Mouse (Mus musculus) midbrain, embryonic 16.5 days (tissue): ENCODE measurements around the gene P2rx4. TPM values are rescaled to one million over a fixed set of nuclear protein-coding genes. Genes with fewer than 3 reads are reported as not detected.

Experiments
- ATAC-seq: fragments of 200-750 bp; cut with Nextera tagmentation; 2 replicates; pipeline ENCODE4 v1.8.0; 2017; ENCODE audit warnings: moderate TSS enrichment
- H3K27ac ChIP-seq: fragments of 300-500 bp; sonication (generic); 2 replicates; pipeline ENCODE4 v1.5.1; 2014; ENCODE audit warnings: mild to moderate bottlenecking, low read length, mixed read lengths
- H3K27me3 ChIP-seq: fragments of 300-500 bp; sonication (generic); 2 replicates; pipeline ENCODE4 v1.6.1; 2014; ENCODE audit warnings: low read depth, low read length, mixed read lengths; ENCODE audit not compliant: control insufficient read depth, insufficient read depth
- H3K36me3 ChIP-seq: fragments of 300-500 bp; sonication (generic); 2 replicates; pipeline ENCODE4 v1.6.1; 2014; ENCODE audit warnings: mild to moderate bottlenecking, low read length, moderate library complexity, mixed read lengths; ENCODE audit not compliant: control insufficient read depth, insufficient read depth
- H3K4me1 ChIP-seq: fragments of 300-500 bp; sonication (generic); 2 replicates; pipeline ENCODE4 v1.6.1; 2014; ENCODE audit warnings: mild to moderate bottlenecking, low read length, mixed read lengths; ENCODE audit not compliant: control insufficient read depth, insufficient read depth
- H3K4me2 ChIP-seq: fragments of 300-500 bp; sonication (generic); 2 replicates; pipeline ENCODE4 v1.6.1; 2014; ENCODE audit warnings: mild to moderate bottlenecking, low read length, mixed read lengths
- H3K4me3 ChIP-seq: fragments of 300-500 bp; sonication (generic); 2 replicates; pipeline ENCODE4 v1.5.1; 2014; ENCODE audit warnings: low read depth, mild to moderate bottlenecking, low read length, moderate library complexity, mixed read lengths
- H3K9ac ChIP-seq: fragments of 300-500 bp; sonication (generic); 2 replicates; pipeline ENCODE4 v1.6.1; 2014; ENCODE audit warnings: low read depth, low read length, mixed read lengths
- H3K9me3 ChIP-seq: fragments of 300-500 bp; sonication (generic); replicated peaks from 2 replicates; pipeline ENCODE4 v1.6.1; 2014; ENCODE audit warnings: mild to moderate bottlenecking, low read length, mixed read lengths; ENCODE audit not compliant: control insufficient read depth, poor library complexity, severe bottlenecking
- WGBS: fragments of 180-500 bp; shearing (Covaris S2); extraction: QIAGEN DNeasy Blood & Tissue Kit; methylation state at CpG from one replicate; pipeline ENCODE4 v1.1.7; 2014; 5-methylcytosine and 5-hydroxymethylcytosine counted together
- polyA plus RNA-seq: library from polyadenylated mRNA; unstranded; fragments of >200 nt; fragmentation: Nextera tagmentation; extraction: Ambion mirVana; gene quantifications from 2 replicates; pipeline ENCODE4 v1.2.1, GENCODE M21; 2015

The P2rx4 gene
- polyA plus RNA-seq, 1 experiment from 2014 or later, result 15.3 TPM

- ATAC-seq, result no peak
Observed at GRCm38 (mm10) chr5:122716793-122717192, 9.4 kb downstream of the P2rx4 start.

DNA sequence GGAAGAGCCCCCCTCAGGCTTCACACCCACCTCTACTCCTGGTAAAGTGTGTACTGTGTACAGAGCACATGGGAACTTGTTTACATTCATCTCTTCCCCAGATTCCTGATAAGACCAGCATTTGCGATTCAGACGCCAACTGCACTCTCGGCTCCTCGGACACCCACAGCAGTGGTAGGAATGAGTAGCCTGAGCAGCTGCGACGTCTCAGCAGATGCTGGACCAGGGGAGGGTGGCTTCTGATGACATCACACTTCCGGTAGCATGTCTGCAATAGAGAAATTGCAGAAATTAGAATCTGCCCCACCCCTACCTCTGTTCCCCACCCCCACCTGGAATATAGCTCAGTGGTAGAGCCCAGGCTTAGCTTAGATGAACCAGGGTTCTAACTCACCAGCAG, 11.1 kb downstream of the P2rx4 start:
- no peak for ATAC-seq

More at GRCm38 (mm10) chr5:122716793-122717192, 9.4 kb downstream of the P2rx4 start:
- H3K27ac ChIP-seq, result no peak overlapping the region
- 100% methylated on average over 2 of the region's 2 CpGs for WGBS
- no peaks in the 10 kb centered on the region for H3K36me3 ChIP-seq
- no peaks in the 10 kb centered on the region for H3K9me3 ChIP-seq
- H3K27me3 ChIP-seq, result no peaks in the 10 kb centered on the region
- no peaks in the 10 kb centered on the region for H3K4me1 ChIP-seq
- no peak overlapping the region for H3K4me2 ChIP-seq
- H3K9ac ChIP-seq, result no peak overlapping the region
- H3K4me3 ChIP-seq, result no peak overlapping the region

DNA sequence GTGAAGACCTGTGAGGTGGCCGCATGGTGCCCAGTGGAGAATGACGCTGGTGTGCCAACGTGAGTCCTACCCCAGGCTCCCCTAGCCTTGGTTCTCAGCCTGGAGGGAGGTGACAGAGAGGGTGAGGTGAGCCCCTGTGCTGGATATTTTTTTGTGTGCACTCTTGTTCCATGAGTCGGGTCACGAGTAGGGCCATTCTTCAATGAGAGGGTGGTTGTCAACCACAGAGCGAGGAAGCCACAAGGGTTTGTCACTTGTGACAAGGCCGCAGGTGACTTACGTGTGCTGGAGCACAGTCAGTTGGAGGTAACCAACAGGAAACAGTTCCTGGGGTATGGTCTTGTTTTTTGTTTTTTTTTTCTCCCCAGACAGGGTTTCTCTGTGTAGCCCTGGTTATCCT, 11.8 kb downstream of the P2rx4 start:
- Histone ChIP-seq H3K9ac (no peak overlapping the region), H3K9me3 (no peaks in the 10 kb centered on the region), H3K4me1 (no peaks in the 10 kb centered on the region), H3K36me3 (no peaks in the 10 kb centered on the region), H3K4me2 (no peak overlapping the region), H3K27ac (no peak overlapping the region), H3K27me3 (no peaks in the 10 kb centered on the region), H3K4me3 (no peak overlapping the region)
- no peak for ATAC-seq
- WGBS, result 95% methylated on average over 8 of the region's 8 CpGs

More for the DNA sequence above, 11.1 kb downstream of the P2rx4 start:
- Histone ChIP-seq H3K9ac (no peak overlapping the region), H3K27me3 (no peaks in the 10 kb centered on the region), H3K4me3 (no peak overlapping the region), H3K4me2 (no peak overlapping the region), H3K4me1 (no peaks in the 10 kb centered on the region), H3K9me3 (no peaks in the 10 kb centered on the region), H3K36me3 (no peaks in the 10 kb centered on the region), H3K27ac (no peak overlapping the region)
- WGBS, result 83% methylated on average over 7 of the region's 7 CpGs

DNA sequence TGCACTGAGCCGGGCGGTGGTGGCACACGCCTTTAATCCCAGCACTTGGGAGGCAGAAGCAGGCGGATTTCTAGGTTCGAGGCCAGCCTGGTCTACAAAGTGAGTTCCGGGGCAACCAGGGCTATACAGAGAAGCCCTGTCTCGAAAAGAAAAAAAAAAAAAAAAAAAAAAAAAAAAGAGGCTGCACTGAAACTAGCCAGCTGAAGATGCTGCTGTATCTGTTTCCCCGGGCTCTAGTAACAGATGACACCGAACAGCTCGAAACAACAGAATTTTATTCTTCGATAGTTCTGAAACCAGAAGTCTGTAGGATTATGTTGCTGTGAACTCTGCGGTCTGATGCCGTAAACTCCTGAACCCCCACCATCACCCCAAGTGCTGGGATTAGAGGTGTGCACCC, 18.1 kb downstream of the P2rx4 start:
- no peak overlapping the region for H3K4me3 ChIP-seq
- H3K9me3 ChIP-seq, result no peaks in the 10 kb centered on the region
- H3K27me3 ChIP-seq, result no peaks in the 10 kb centered on the region
- H3K9ac ChIP-seq, result no peak overlapping the region
- H3K36me3 ChIP-seq, result no peaks in the 10 kb centered on the region
- no peak for ATAC-seq
- WGBS, result 92% methylated on average over 13 of the region's 13 CpGs
- H3K27ac ChIP-seq, result no peak overlapping the region
- H3K4me1 ChIP-seq, result no peaks in the 10 kb centered on the region; the same call in 1 of the 2 replicates
- no peak overlapping the region for H3K4me2 ChIP-seq

DNA sequence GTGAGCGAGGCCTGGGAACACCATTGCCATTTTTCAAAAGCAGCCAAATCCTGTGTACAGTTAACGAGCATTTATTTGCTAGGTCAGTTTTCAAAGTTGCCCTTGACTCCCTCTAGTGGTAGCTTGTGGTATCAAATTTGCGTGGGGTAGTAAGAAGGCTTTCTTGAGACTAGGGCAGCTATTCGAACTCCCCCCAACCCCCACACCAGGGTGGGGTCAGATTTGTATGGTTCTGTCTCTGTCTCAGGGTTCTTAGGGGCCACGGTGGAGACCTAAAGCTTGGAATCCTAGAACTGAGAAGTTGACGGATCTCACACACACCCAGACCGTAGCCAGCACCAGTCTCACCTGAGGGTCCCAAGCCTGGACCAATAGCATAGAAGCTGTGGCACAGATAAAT, 18.7 kb downstream of the P2rx4 start:
- peak; percentile 51; the same call in 1 of the 2 replicates for ATAC-seq
- Histone ChIP-seq H3K4me1 (no peaks in the 10 kb centered on the region; the same call in 1 of the 2 replicates), H3K27me3 (no peaks in the 10 kb centered on the region), H3K4me3 (no peak overlapping the region), H3K4me2 (no peak overlapping the region), H3K36me3 (no peaks in the 10 kb centered on the region), H3K9ac (no peak overlapping the region), H3K9me3 (no peaks in the 10 kb centered on the region), H3K27ac (no peak overlapping the region)
- WGBS, result 24% methylated on average over 7 of the region's 7 CpGs

DNA sequence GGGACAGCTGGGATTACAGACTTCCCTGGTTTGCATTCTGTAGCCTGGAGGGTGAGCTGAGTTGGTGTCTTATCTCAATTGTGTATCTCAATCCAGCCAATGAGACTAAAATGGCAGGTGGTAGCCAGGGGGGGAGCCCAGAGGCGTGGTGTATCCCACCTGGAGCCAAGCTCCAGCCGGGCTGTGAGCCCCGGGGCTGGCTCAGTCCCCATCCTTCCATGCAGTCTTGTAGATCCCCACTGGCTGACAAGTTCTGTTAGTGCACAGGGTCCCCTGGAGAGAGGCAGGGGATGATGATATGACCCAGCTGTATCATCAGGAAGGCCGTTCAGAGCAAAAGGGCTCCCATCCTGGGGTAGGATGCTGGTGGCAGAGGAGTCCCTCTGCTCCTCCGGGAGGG, 19.3 kb downstream of the P2rx4 start:
- WGBS, result 89% methylated on average over 5 of the region's 5 CpGs

GRCm38 (mm10) chr5:122727096-122727495, 19.8 kb downstream of the P2rx4 start:
- H3K4me1 ChIP-seq, result no peaks in the 10 kb centered on the region; the same call in 1 of the 2 replicates
- H3K27me3 ChIP-seq, result no peaks in the 10 kb centered on the region
- H3K9ac ChIP-seq, result no peak overlapping the region
- H3K4me2 ChIP-seq, result no peak overlapping the region
- no peak for ATAC-seq
- no peaks in the 10 kb centered on the region for H3K36me3 ChIP-seq
- no peaks in the 10 kb centered on the region for H3K9me3 ChIP-seq
- 94% methylated on average over 7 of the region's 7 CpGs for WGBS
- no peak overlapping the region for H3K27ac ChIP-seq
- H3K4me3 ChIP-seq, result no peak overlapping the region

More for the DNA sequence above, 19.3 kb downstream of the P2rx4 start:
- no peak overlapping the region for H3K4me2 ChIP-seq
- no peaks in the 10 kb centered on the region; the same call in 1 of the 2 replicates for H3K4me1 ChIP-seq
- H3K4me3 ChIP-seq, result no peak overlapping the region
- H3K27me3 ChIP-seq, result no peaks in the 10 kb centered on the region
- H3K27ac ChIP-seq, result no peak overlapping the region
- H3K36me3 ChIP-seq, result no peaks in the 10 kb centered on the region
- no peak overlapping the region for H3K9ac ChIP-seq
- no peak for ATAC-seq
- H3K9me3 ChIP-seq, result no peaks in the 10 kb centered on the region

- no peak overlapping the region for H3K4me3 ChIP-seq
- no peaks in the 10 kb centered on the region; the same call in 1 of the 2 replicates for H3K4me1 ChIP-seq
- H3K9ac ChIP-seq, result no peak overlapping the region
- no peaks in the 10 kb centered on the region for H3K9me3 ChIP-seq
- H3K27me3 ChIP-seq, result no peaks in the 10 kb centered on the region
- no peaks in the 10 kb centered on the region for H3K36me3 ChIP-seq
- 90% methylated on average over 10 of the region's 10 CpGs for WGBS
- ATAC-seq, result no peak
- no peak overlapping the region for H3K4me2 ChIP-seq
- H3K27ac ChIP-seq, result no peak overlapping the region
Observed at GRCm38 (mm10) chr5:122730776-122731175, 23.4 kb downstream of the P2rx4 start.

GRCm38 (mm10) chr5:122731321-122731720, 24.0 kb downstream of the P2rx4 start:
- Histone ChIP-seq H3K4me1 (no peaks in the 10 kb centered on the region), H3K27me3 (no peaks in the 10 kb centered on the region), H3K9ac (no peak overlapping the region), H3K4me2 (no peak overlapping the region), H3K36me3 (no peaks in the 10 kb centered on the region), H3K27ac (no peak overlapping the region), H3K4me3 (no peak overlapping the region), H3K9me3 (no peaks in the 10 kb centered on the region)
- WGBS, result 68% methylated on average over 8 of the region's 8 CpGs
- ATAC-seq, result no peak
